9 mouse cellular contexts compared by ENCODE assay signal in the genomic region with DNA sequence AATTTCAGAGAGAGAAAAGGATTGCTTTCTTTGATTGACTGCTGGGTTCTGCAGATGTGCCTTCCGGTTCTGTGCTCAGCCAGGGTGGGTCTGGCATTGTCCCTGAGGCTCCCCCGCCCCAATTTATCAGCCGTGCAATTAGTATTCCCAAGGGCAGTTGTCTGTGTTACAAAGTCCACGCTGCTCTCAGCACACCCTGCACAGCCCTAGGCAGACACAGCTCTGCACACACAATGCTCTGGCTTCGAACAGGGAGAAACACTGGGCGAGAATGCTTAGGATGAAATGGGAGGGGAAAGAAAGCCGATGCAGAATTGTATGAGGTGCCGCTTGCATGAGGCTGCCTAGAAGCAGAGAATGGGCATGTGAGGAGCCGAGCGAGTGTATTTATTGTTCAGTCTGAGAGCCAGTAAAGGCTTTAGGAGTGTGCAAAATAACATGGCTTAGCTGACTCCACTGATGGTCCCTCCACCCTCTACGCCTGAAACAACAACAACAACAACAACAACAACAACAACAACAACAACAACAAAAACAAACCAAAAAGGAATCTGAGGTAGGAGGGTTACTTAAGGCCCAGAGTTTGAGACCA. TPM values are rescaled to one million over a fixed set of nuclear protein-coding genes. Genes with fewer than 3 reads are reported as not detected.
DNase-seq lines count a peak whose midpoint lies in the region; ATAC-seq lines count a peak whose summit lies in the region.
"Had no signal": no experiment of that assay in that cellular context is flagged by ENCODE, and none has a peak within 500 bp of the region (broad histone marks: within the 10 kb centered on the region; RNA-seq: fewer than 3 reads in every experiment).

No protein-coding gene starts in this region.

- peak; percentile 90 for DNase-seq in heart, adult 11 months
- DNase-seq in heart, postnatal 10 days, result no peak
- DNase-seq in embryonic facial prominence, embryonic 10.5 days (ENCODE audit: low spot score), result peak; percentile 40
- DNase-seq in neural tube, embryonic 11.5 days (ENCODE audit: low spot score), result peak; percentile 83
- DNase-seq in urinary bladder, adult 18-20 months (ENCODE audit: low spot score in 2 of 2), result no peak
- no peak for DNase-seq in urinary bladder, postnatal 36 days (ENCODE audit: low spot score in 2 of 2)
- DNase-seq in kidney, adult 8-10 months, result no peak

- no peak overlapping the region for H3K4me3 ChIP-seq in embryonic facial prominence, embryonic 10.5 days
- H3K4me3 ChIP-seq in hindbrain, embryonic 15.5 days, result no peak overlapping the region
- H3K4me3 ChIP-seq in neural tube, embryonic 11.5 days (ENCODE audit: low read depth, low read length), result no peak overlapping the region

- ATAC-seq in hindbrain, embryonic 15.5 days (ENCODE audit: low FRiP score, low read depth), result peak; percentile 89
- ATAC-seq in neural tube, embryonic 11.5 days (ENCODE audit: insufficient read depth, low FRiP score, low TSS enrichment), result peak; percentile 95
- ATAC-seq: Patski had no signal

- intact Hi-C loops in heart, postnatal 10 days (cut with DNase I), result no loop called here

- no peaks in the 10 kb centered on the region for H3K27me3 ChIP-seq in embryonic facial prominence, embryonic 10.5 days (replicated peaks; ENCODE audit: low read depth, poor library complexity, severe bottlenecking)
- no peaks in the 10 kb centered on the region for H3K27me3 ChIP-seq in hindbrain, embryonic 15.5 days
- no peaks in the 10 kb centered on the region for H3K27me3 ChIP-seq in neural tube, embryonic 11.5 days (ENCODE audit: control insufficient read depth, insufficient read depth, low read length)
- H3K27me3 ChIP-seq: Patski had no signal

- H3K4me1 ChIP-seq in embryonic facial prominence, embryonic 10.5 days, result peaks cover 29% of the 10 kb centered on the region
- H3K4me1 ChIP-seq in hindbrain, embryonic 15.5 days (replicated peaks), result peaks cover 23% of the 10 kb centered on the region
- H3K4me1 ChIP-seq in neural tube, embryonic 11.5 days (ENCODE audit: control insufficient read depth, insufficient read depth, low read length), result peaks cover 5% of the 10 kb centered on the region; the same call in 1 of the 2 replicates

- H3K9me3 ChIP-seq in embryonic facial prominence, embryonic 10.5 days, result no peaks in the 10 kb centered on the region
- no peaks in the 10 kb centered on the region for H3K9me3 ChIP-seq in hindbrain, embryonic 15.5 days
- no peaks in the 10 kb centered on the region for H3K9me3 ChIP-seq in neural tube, embryonic 11.5 days (ENCODE audit: control insufficient read depth, low read length)

- WGBS in embryonic facial prominence, embryonic 10.5 days, result 47% methylated on average over 11 of the region's 11 CpGs
- 14% methylated on average over 11 of the region's 11 CpGs for WGBS in hindbrain, embryonic 15.5 days
- 45% methylated on average over 11 of the region's 11 CpGs for WGBS in neural tube, embryonic 11.5 days

- H3K4me2 ChIP-seq in hindbrain, embryonic 15.5 days, result no peak overlapping the region
- H3K4me2 ChIP-seq in neural tube, embryonic 11.5 days (ENCODE audit: low read depth), result 0 out of 2 replicates have a peak overlapping the region, but pooled peaks have one; percentile 12

- peak overlapping the region; percentile 81 for H3K27ac ChIP-seq in embryonic facial prominence, embryonic 10.5 days (replicated peaks)
- H3K27ac ChIP-seq in hindbrain, embryonic 15.5 days (replicated peaks), result peak overlapping the region; percentile 88
- peak overlapping the region; percentile 98 for H3K27ac ChIP-seq in neural tube, embryonic 11.5 days (ENCODE audit: low read depth, low read length)

- H3K9ac ChIP-seq in hindbrain, embryonic 15.5 days, result peak overlapping the region; percentile 19; the same call in 1 of the 2 replicates
- peak overlapping the region; percentile 57 for H3K9ac ChIP-seq in neural tube, embryonic 11.5 days (ENCODE audit: low read length)

- no peaks in the 10 kb centered on the region for H3K36me3 ChIP-seq in embryonic facial prominence, embryonic 10.5 days (replicated peaks)
- H3K36me3 ChIP-seq in hindbrain, embryonic 15.5 days, result no peaks in the 10 kb centered on the region
- no peaks in the 10 kb centered on the region for H3K36me3 ChIP-seq in neural tube, embryonic 11.5 days (ENCODE audit: control insufficient read depth, insufficient read depth, low read length)

RNA-seq across cellular contexts. Expression of a gene that starts 42.2 kb away (rescaled TPM):
- 100 to 1,000 TPM; 105 to 112 TPM for total RNA-seq in heart, postnatal 10 days (2021)
- 15.7 and 23.1 TPM in 2 replicates for polyA plus RNA-seq in embryonic facial prominence, embryonic 10.5 days (2016; fragmentation: Nextera tagmentation; extraction: Ambion mirVana)
- polyA plus RNA-seq in hindbrain, embryonic 15.5 days (2015; fragmentation: Nextera tagmentation; extraction: Ambion mirVana), result 36.8 and 36.9 TPM in 2 replicates
- 49.4 and 50.0 TPM in 2 replicates for polyA plus RNA-seq in neural tube, embryonic 11.5 days (2014; fragmentation: Nextera tagmentation; extraction: Ambion mirVana)

Comparison
In these comparisons a context has a peak if more than half of its experiments do, and no peak if none do; other contexts are left out.
1. DNase-seq: peak in heart, adult 11 months (single experiment), embryonic facial prominence, embryonic 10.5 days (single experiment) and neural tube, embryonic 11.5 days (single experiment); none in heart, postnatal 10 days (0 of 2), urinary bladder, adult 18-20 months (0 of 2), urinary bladder, postnatal 36 days (0 of 2) and kidney, adult 8-10 months (0 of 2).
2. Peak in every context shown above with its lines, with median percentiles within 50 percentile points of each other: H3K27ac ChIP-seq.